Mouse (Mus musculus): ENCODE data around the gene Gm5891.
"Not testable (repeated sequence)": the region's sequence is repeated elsewhere in the genome, so short reads cannot be mapped to it uniquely, and the experiment has no call there.

Gene Gm5891

DNA sequence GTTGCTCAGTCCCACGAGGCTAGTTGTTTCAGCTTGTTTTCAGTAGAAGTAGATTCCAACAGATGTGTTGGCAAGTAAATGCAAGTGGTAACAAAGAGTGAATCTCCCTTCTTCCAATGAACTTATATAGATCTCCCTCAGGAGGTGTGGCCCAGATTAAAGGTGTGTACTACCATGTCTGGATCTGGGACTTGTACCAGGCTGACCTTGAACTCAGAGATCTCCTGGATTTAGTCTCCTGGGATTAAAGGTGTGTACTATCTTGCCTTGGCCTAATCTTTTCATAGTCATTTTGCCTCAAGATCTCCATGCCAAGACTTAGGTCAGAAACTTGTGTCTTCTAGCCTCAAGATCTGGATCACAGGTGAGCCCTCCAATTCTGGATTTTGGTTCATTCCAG is at the start of gene Gm5891:
TSS of gene Gm5891 (minus strand) at position 101 of the 400 bp plus-strand sequence.
- not testable (repeated sequence) for DNase-seq (ENCODE audit: low read depth, low spot score)
